Mouse (Mus musculus) E14TG2a.4 (cell line): Measurements from ENCODE around the gene Nlrp4e.
"Not testable (repeated sequence)": the region's sequence is repeated elsewhere in the genome, so short reads cannot be mapped to it uniquely, and the experiment has no call there.

Experiments used
- H3K27me3 ChIP-seq: 2 replicates; pipeline ENCODE4 v1.6.1; 2014; ENCODE audit warnings: low read length, control low read depth; ENCODE audit not compliant: insufficient read depth
- H3K36me3 ChIP-seq: 2 replicates; pipeline ENCODE4 v1.6.1; 2014; ENCODE audit warnings: low read length, control low read depth; ENCODE audit not compliant: insufficient read depth
- H3K4me1 ChIP-seq: replicated peaks from 2 replicates; pipeline ENCODE4 v1.6.1; 2014; ENCODE audit warnings: low read depth, low read length, control low read depth
- H3K4me3 ChIP-seq: replicated peaks from 2 replicates; pipeline ENCODE4 v1.5.1; 2014; ENCODE audit warnings: mild to moderate bottlenecking, low read length
- H3K9me3 ChIP-seq: 2 replicates; pipeline ENCODE4 v1.6.1; 2014; ENCODE audit warnings: low read length, control low read depth
- CTCF ChIP-seq: conservative IDR thresholded peaks from 2 replicates; pipeline ENCODE4 v1.5.1; 2014; ENCODE audit warnings: low read length
- NANOG ChIP-seq: IDR thresholded peaks from 2 replicates; pipeline ENCODE4 v1.6.1; 2014; ENCODE audit warnings: borderline replicate concordance, low read length, mixed read lengths
- POU5F1 ChIP-seq: IDR thresholded peaks from 2 replicates; pipeline ENCODE4 v1.6.1; 2014; ENCODE audit warnings: low read length, borderline replicate concordance

Gene Nlrp4e

GRCm38 (mm10) chr7:23300892-23301291 lies at the start of gene Nlrp4e:
TSS of gene Nlrp4e (plus strand) at chr7:23301192.
- H3K36me3 ChIP-seq, H3K9me3 ChIP-seq, H3K27me3 ChIP-seq, H3K4me1 ChIP-seq, H3K4me3 ChIP-seq: not testable (repeated sequence)

- H3K9me3 ChIP-seq, H3K4me1 ChIP-seq, H3K27me3 ChIP-seq, H3K4me3 ChIP-seq, H3K36me3 ChIP-seq: not testable (repeated sequence)
Measured at GRCm38 (mm10) chr7:23251582-23251981, 49.4 kb upstream of the Nlrp4e start, which contains the start of gene Vmn1r166. TSS of gene Vmn1r166 (minus strand) at chr7:23251682.

GRCm38 (mm10) chr7:23278800-23279199 lies 22.2 kb upstream of the Nlrp4e start, which contains the start of gene Gm6902:
TSS of gene Gm6902 (minus strand) at chr7:23278900.
- not testable (repeated sequence) for H3K4me1 ChIP-seq

GRCm38 (mm10) chr7:23358311-23358710 lies 57.3 kb downstream of the Nlrp4e start:
- not testable (repeated sequence) for H3K27me3 ChIP-seq, H3K4me3 ChIP-seq, H3K9me3 ChIP-seq, H3K36me3 ChIP-seq, H3K4me1 ChIP-seq

More at GRCm38 (mm10) chr7:23278800-23279199, 22.2 kb upstream of the Nlrp4e start, which contains the start of gene Gm6902:
- H3K4me3 ChIP-seq, H3K27me3 ChIP-seq, H3K9me3 ChIP-seq, H3K36me3 ChIP-seq: not testable (repeated sequence)

- no peak within 1 kb of the TSS for H3K4me3 ChIP-seq
- H3K9me3 ChIP-seq: no peaks in the 10 kb centered on the region
- no peak for TF ChIP-seq NANOG
- no peak for TF ChIP-seq CTCF
- TF ChIP-seq POU5F1: no peak
- H3K4me1 ChIP-seq: no peaks in the 10 kb centered on the region
- no peaks in the 10 kb centered on the region for H3K36me3 ChIP-seq
- H3K27me3 ChIP-seq: no peaks in the 10 kb centered on the region
Measured at GRCm38 (mm10) chr7:23385589-23385988, 84.6 kb downstream of the Nlrp4e start, which contains the start of gene Nlrp5. TSS of gene Nlrp5 (plus strand) at chr7:23385889.
